Mouse (Mus musculus) forebrain, embryonic 14.5 days (tissue): ENCODE measurements around the gene Col6a1. TPM values are rescaled to one million over a fixed set of nuclear protein-coding genes. Genes with fewer than 3 reads are reported as not detected.
A peak's percentile ranks its signal among the peaks of the same experiment; 100 is the strongest.

Experiments
- ATAC-seq: fragments of 200-750 bp; cut with Nextera tagmentation; 2 replicates; pipeline ENCODE4 v1.8.0; 2017; ENCODE audit warnings: mild to moderate bottlenecking, moderate library complexity
- DNase-seq: peaks from one replicate; pipeline ENCODE4 v3.0.0-alpha.2; 2015; ENCODE audit warnings: low spot score
- H3K27ac ChIP-seq: fragments of 300-500 bp; sonication (generic); 2 replicates; pipeline ENCODE4 v1.5.1; 2014; ENCODE audit warnings: low read depth, mild to moderate bottlenecking, control low read depth, low read length, moderate library complexity
- H3K27me3 ChIP-seq: fragments of 300-500 bp; sonication (generic); replicated peaks from 2 replicates; pipeline ENCODE4 v1.6.1; 2014; ENCODE audit warnings: low read length, control low read depth, mixed read lengths; ENCODE audit not compliant: control insufficient read depth, insufficient read depth
- H3K36me3 ChIP-seq: fragments of 300-500 bp; sonication (generic); 2 replicates; pipeline ENCODE4 v1.6.1; 2014; ENCODE audit warnings: low read length, control low read depth; ENCODE audit not compliant: control insufficient read depth, insufficient read depth
- H3K4me1 ChIP-seq: fragments of 300-500 bp; sonication (generic); 2 replicates; pipeline ENCODE4 v1.6.1; 2014; ENCODE audit warnings: antibody characterized with exemption, low read length, control low read depth; ENCODE audit not compliant: control insufficient read depth, insufficient read depth
- H3K4me2 ChIP-seq: fragments of 300-500 bp; sonication (generic); 2 replicates; pipeline ENCODE4 v1.6.1; 2014; ENCODE audit warnings: mild to moderate bottlenecking, control low read depth, low read length
- H3K4me3 ChIP-seq: fragments of 300-500 bp; sonication (generic); 2 replicates; pipeline ENCODE4 v1.5.1; 2014; ENCODE audit warnings: low read depth, low read length, control low read depth
- H3K9ac ChIP-seq: fragments of 300-500 bp; sonication (generic); 2 replicates; pipeline ENCODE4 v1.6.1; 2014; ENCODE audit warnings: mild to moderate bottlenecking, low read length, control low read depth, moderate library complexity
- H3K9me3 ChIP-seq: fragments of 300-500 bp; sonication (generic); replicated peaks from 2 replicates; pipeline ENCODE4 v1.6.1; 2016; ENCODE audit warnings: low read length, control low read depth, mixed read lengths; ENCODE audit not compliant: control insufficient read depth
- WGBS: fragments of 180-500 bp; shearing (Covaris S2); extraction: QIAGEN DNeasy Blood & Tissue Kit; methylation state at CpG from one replicate; pipeline ENCODE4 v1.1.7; 2014; 5-methylcytosine and 5-hydroxymethylcytosine counted together
- polyA plus RNA-seq: library from polyadenylated mRNA; unstranded; fragments of >200 nt; fragmentation: Nextera tagmentation; extraction: Ambion mirVana; gene quantifications from 2 replicates; pipeline ENCODE4 v1.2.1, GENCODE M21; 2014

The Col6a1 gene
- polyA plus RNA-seq, 1 experiment from 2014 or later = 6.6 TPM

DNA sequence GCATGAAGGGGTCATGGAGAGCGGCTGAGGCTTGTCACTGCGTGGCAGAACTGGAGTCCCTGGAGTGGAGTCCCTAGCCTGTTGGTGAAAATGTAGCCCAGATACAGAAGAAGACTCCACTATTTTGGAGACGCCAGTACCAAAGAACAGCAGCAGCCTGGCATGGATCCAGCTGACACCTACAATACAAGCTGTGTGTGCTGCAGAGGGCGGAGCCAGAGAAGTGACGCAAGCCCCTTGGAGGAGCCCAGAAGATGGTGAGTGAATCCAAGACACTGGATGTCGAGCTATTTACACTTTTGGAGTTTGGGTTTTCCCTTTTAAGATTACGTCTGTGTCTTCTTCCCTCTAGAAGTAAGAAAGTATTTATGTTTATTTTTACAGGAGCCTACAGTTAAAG lies 47.8 kb downstream of the Col6a1 start:
- Histone ChIP-seq H3K4me1 (no peaks in the 10 kb centered on the region), H3K27ac (no peak overlapping the region), H3K9me3 (no peaks in the 10 kb centered on the region), H3K9ac (no peak overlapping the region), H3K4me2 (no peak overlapping the region), H3K4me3 (no peak overlapping the region), H3K36me3 (no peaks in the 10 kb centered on the region), H3K27me3 (no peaks in the 10 kb centered on the region)
- ATAC-seq (no peak), DNase-seq (peak; percentile 24)
- 69% methylated on average over 7 of the region's 7 CpGs for WGBS

DNA sequence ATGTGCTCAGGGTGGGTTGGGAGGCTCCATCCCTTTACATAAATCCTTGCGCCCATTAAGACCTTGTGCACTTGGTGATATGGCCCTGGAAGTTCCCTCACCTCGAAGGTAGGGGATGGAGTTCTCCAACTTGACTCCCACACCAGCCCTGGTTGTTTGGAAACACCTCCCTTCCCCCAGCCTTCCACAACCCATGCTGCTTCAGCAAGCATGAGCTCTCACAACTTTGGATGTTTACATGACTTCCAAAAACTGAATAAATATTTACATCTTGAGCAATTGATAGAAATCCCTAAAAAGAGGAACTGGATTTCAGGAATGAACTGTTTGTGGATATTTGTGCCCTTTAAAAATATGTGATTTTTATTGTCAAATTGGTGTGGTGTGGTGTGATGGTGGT lies 50.7 kb downstream of the Col6a1 start:
- no peaks in the 10 kb centered on the region for H3K27me3 ChIP-seq
- H3K4me3 ChIP-seq = no peak overlapping the region
- DNase-seq (no peak), ATAC-seq (no peak)
- no peak overlapping the region for H3K27ac ChIP-seq
- H3K9me3 ChIP-seq = no peaks in the 10 kb centered on the region
- 79% methylated on average over 2 of the region's 2 CpGs for WGBS
- H3K36me3 ChIP-seq = no peaks in the 10 kb centered on the region
- H3K4me2 ChIP-seq = no peak overlapping the region
- H3K9ac ChIP-seq = no peak overlapping the region
- no peaks in the 10 kb centered on the region for H3K4me1 ChIP-seq

DNA sequence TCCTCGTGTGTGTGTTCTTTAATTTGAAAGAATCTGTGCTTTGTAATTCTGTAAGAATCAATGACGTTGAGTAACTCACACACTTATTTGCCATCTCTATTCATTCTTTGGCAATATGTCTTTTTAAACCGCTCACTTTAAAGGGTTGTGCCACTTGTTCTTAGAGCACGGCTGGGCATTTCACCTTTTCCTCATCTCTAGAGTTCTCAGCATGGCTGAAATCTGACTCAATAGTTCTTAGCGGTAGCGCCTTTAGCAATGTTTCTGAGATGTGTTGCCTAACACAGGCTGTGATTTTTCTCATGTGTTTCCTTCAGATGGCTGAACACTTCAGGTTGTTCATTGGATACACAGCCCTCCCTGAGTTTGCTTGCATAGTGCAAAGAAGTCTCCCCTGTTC lies 51.4 kb downstream of the Col6a1 start:
- H3K4me1 ChIP-seq = no peaks in the 10 kb centered on the region
- H3K27ac ChIP-seq = no peak overlapping the region
- no peak for ATAC-seq
- H3K36me3 ChIP-seq = no peaks in the 10 kb centered on the region
- no peak overlapping the region for H3K4me3 ChIP-seq
- 81% methylated on average over 6 of the region's 6 CpGs for WGBS
- H3K9ac ChIP-seq = no peak overlapping the region
- no peak overlapping the region for H3K4me2 ChIP-seq
- no peak for DNase-seq
- no peaks in the 10 kb centered on the region for H3K9me3 ChIP-seq
- H3K27me3 ChIP-seq = no peaks in the 10 kb centered on the region

DNA sequence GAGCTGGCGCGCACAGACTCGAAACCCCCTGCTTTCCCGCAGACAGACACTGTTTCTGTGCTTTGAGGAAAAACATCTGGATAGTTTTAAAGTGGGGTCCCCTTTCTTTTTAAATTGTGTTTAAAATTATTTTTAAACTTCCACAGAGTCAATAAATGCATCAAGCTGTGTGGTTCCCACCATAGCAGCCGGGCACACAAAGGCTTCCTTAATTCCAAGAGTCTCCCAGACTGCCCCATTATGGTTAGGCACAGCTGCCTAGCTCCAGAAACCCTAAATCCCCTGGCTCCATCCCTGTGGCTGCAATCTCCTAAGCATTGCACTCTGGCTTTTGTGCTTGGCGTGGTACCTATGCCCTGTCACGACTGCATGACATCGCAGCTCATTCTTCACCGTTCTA lies 54.0 kb downstream of the Col6a1 start:
- DNase-seq (no peak), ATAC-seq (no peak)
- Histone ChIP-seq H3K9ac (no peak overlapping the region), H3K27me3 (no peaks in the 10 kb centered on the region), H3K27ac (no peak overlapping the region), H3K4me1 (no peaks in the 10 kb centered on the region), H3K9me3 (no peaks in the 10 kb centered on the region), H3K4me2 (no peak overlapping the region), H3K36me3 (no peaks in the 10 kb centered on the region), H3K4me3 (no peak overlapping the region)
- 84% methylated on average over 9 of the region's 9 CpGs for WGBS

DNA sequence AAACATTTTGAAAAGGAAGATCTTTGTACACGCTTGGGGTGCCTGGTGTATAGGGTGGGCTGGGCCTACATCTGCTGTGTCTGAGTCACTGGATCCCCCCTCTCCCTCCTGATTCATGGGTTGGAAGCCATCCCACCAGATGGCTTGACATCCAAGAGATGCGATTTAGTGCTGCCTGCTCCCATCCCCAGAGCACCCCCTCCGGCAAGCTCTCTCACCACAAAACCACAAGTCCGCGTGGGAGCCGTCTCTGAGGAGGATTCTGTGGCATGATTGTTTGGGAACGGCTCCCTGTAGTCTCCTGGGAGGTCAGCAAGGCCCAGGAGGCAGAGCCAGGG lies 57.1 kb downstream of the Col6a1 start:
- peaks cover 2% of the 10 kb centered on the region; the same call in 1 of the 2 replicates for H3K9me3 ChIP-seq
- H3K36me3 ChIP-seq = no peaks in the 10 kb centered on the region
- ATAC-seq (no peak), DNase-seq (peak; percentile 9)
- no peaks in the 10 kb centered on the region for H3K27me3 ChIP-seq
- no peak overlapping the region for H3K27ac ChIP-seq
- H3K4me1 ChIP-seq = no peaks in the 10 kb centered on the region
- H3K4me2 ChIP-seq = no peak overlapping the region
- 73% methylated on average over 7 of the region's 7 CpGs for WGBS
- no peak overlapping the region for H3K4me3 ChIP-seq
- H3K9ac ChIP-seq = no peak overlapping the region

DNA sequence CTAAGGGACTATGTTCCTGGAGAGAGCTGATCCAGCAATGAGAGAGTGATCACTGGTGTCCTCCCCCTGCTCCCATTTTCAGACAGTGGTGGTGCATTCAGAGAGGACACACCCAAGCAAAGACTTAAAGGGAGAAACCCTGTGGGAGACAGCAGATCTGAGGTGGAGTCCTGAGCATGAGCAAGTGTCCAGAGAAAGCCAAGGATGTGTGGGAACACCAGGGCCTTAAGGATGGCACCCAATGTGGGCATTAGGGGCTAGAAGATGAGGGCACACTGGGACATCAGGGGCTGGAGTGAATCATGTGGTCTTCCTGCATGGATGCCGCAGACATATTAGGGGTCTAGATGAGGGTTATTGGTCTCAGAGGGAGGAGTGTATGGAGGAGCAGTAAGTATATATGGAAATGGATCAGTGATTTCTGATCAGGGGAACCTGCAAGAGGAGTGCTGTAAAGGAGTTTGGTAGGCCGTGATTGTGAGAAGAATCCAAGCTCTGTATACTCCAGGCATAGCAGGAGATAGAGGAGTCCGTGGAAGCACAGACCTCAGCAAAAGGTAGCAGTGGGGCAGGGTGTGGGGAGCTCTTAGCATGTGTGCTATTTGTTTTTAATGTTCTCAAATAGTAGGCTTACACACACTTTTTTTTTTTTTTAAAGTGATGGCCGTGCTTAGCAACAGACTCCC lies 57.6 kb downstream of the Col6a1 start:
- WGBS = 89% methylated on average over 4 of the region's 4 CpGs
- Histone ChIP-seq H3K36me3 (no peaks in the 10 kb centered on the region), H3K27ac (no peak overlapping the region), H3K27me3 (no peaks in the 10 kb centered on the region), H3K4me2 (no peak overlapping the region), H3K4me3 (no peak overlapping the region), H3K9ac (no peak overlapping the region), H3K9me3 (peaks cover 2% of the 10 kb centered on the region; the same call in 1 of the 2 replicates), H3K4me1 (no peaks in the 10 kb centered on the region)
- ATAC-seq = no peak
- no peak for DNase-seq

DNA sequence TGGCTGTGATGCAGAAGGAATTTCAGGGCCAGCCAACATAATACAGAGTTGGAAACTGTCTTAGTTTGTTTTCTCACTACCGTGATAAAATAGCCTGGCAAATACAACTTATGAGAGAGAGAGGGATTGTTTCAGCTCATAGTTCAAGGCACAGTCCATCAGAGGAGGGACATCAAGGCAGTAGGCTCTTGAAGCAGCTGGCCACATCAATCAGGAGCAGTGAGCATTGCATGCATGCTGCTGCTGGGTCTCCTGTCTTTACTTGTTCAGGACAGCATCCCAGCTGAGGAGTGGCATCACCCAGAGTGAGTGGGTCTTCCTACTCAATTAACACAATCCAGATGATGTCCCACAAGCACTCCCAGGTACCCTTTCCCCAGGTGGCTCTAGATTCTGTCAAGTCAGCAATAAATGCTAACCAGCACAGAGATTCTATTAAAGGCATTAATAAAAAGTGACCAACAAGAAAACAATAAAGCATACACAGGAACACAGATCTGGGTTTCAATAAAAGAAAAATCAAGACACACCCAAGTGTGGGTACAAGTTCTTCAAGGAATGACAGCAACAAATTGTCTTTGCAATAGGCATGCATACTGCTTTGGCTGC lies 58.7 kb downstream of the Col6a1 start:
- H3K27me3 ChIP-seq = no peaks in the 10 kb centered on the region
- 97% methylated on average over 1 of the region's 1 CpGs for WGBS
- H3K9me3 ChIP-seq = peaks cover 2% of the 10 kb centered on the region; the same call in 1 of the 2 replicates
- no peak overlapping the region for H3K4me3 ChIP-seq
- H3K9ac ChIP-seq = no peak overlapping the region
- ATAC-seq (no peak), DNase-seq (no peak)
- no peak overlapping the region for H3K4me2 ChIP-seq
- no peak overlapping the region for H3K27ac ChIP-seq
- H3K4me1 ChIP-seq = no peaks in the 10 kb centered on the region
- H3K36me3 ChIP-seq = no peaks in the 10 kb centered on the region

DNA sequence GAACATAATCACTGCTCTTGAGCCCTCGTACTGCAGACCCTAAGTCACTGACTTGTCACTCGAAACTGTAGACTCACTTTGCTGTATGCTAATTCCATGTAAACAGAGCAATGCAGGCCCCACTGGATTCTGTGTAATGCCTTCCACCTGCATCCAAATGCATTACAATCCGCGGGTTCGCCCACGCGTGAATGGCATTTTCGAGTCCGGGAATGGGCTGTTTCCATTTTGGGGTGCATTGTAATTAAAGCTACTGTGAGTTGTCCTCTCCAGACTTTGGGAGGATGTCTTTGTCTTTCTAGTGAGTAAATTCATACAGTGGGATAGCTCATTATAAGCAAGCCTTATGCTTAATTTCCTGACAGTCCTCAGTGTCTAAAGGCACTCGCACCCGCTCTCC lies 60.4 kb downstream of the Col6a1 start:
- 88% methylated on average over 11 of the region's 11 CpGs for WGBS
- no peak overlapping the region for H3K27ac ChIP-seq
- H3K4me2 ChIP-seq = no peak overlapping the region
- no peaks in the 10 kb centered on the region for H3K36me3 ChIP-seq
- no peak for ATAC-seq
- no peak overlapping the region for H3K4me3 ChIP-seq
- no peak overlapping the region for H3K9ac ChIP-seq
- DNase-seq = no peak
- H3K4me1 ChIP-seq = no peaks in the 10 kb centered on the region
- no peaks in the 10 kb centered on the region for H3K27me3 ChIP-seq
- peaks cover 2% of the 10 kb centered on the region; the same call in 1 of the 2 replicates for H3K9me3 ChIP-seq
